Mouse (Mus musculus) layer of hippocampus, postnatal 25 days (tissue): ENCODE results near the gene Fgfr4. TPM values are rescaled to one million over a fixed set of nuclear protein-coding genes. Genes with fewer than 3 reads are reported as not detected.

ENCODE experiments used
- DNase-seq, 2 experiments: peaks; one replicate each; pipeline ENCODE4 v3.0.0; 2022; ENCODE audit warnings: mixed read lengths in 2 of 2, low spot score in 1 of 2; ENCODE audit errors: extremely low spot score in 1 of 2
- total RNA-seq, 2 experiments: library from RNA; stranded (reverse); gene quantifications; 2 replicates each; pipeline ENCODE4 v1.2.3; 2021

Gene Fgfr4
- total RNA-seq, 2 experiments from 2014 or later, result 0.68 to 0.74 TPM

DNA sequence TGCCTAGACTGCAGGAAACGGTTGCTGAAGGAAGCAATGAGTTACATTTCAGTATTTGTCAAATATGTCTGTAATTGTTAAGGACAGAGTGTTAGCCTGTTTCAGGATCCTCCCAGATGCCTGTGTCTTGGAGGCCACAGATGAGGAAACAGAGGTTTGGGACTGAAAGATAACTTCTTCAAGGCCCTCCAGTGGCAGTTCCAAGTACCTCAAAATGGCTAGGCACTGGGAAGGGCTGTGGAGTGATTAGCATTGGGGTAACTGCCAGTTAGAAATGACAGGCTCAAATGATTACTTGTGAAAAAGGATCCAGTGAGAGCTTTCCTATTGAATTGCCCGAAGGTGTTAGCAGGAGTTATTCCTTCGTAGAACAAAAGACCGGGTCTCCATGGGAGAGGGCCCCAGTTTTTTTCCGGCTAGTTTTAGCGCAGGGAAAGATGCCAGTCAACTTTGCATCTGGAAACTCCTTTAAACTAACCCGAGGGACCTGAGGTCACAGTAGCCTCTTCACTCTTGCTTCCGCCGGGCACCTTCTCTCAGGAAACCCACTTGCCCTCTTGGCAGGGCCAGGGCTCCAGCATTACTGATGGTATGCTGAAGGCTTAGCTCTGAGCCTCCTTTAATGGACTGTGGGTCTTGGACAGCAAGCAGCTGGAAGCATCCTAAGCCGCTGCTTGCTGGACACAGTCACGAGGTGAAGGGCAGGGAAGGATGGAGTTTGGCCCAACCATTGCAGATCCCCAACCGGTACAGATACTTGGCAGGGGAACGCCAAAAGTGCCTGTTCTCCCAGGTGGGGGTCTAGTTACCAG lies 56.6 kb downstream of the Fgfr4 start:
- DNase-seq, result no peak

DNA sequence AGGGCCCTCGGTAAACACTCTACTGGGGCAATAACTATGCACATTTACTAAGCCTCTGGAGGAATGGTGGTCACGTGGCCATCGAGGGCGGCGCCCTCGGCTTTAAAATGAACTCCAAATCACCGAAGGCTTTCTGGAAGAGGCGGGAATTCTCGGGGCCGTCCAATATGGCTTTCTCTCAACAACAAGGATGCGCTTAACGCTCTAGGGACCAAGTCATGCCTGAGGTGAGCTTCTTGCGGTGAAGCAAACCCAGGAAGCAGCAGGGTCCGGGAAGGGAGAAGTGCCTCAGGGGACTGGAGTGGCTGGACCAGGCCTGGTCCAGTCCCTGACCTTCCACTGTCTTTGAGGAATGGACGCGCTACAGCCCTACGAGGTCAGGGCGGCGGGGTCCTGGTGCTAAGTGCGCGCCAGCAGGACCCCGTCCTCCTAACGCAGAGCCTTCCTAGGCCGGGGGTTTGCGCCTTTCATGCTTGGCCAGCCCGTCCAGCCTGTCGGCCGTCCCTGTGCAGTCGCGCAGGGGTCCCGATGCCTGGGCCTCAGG lies 57.3 kb downstream of the Fgfr4 start, which contains the start of gene Nsd1:
Nsd1 (plus strand) TSS at position 134 of the 544 bp plus-strand sequence.
- DNase-seq, result no peak

DNA sequence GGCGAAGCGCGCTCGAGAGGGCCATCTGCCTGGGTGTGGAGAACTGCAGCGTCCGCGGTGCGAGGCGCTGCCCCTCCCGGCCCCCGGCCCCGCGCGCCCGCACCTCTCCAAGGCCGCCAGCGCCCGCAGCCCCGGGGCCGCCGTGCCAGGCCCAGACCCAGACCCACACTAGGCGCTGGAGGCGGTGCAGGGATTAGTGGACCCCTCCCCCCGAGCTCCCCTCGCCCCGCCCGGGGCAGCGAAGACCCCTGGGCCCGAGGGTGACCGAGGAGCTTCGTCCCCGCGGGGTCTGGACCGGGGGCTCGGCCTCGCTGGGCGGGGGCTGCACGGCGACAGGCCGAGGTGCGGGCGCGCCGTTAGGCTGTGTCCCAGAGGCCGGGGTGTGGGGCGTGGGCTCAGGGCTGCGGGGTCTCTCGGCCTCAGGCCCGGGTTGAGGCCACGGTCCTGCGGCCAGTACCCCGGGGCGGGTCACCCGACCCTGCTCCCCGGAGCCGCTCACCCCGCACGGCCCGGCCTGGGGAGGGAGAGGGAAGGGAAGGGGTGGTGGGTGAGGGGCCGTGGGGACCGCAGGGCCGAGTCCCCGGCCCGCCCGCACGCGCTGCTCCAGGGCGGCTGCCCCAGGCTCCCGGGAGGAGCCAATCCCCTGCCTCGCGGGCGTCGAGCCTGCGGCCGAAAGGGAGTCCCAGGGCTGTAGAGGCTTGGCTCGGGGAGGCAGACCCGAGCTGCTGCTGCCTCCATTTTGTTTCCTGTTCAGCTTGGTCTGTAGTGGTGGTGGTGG lies 57.9 kb downstream of the Fgfr4 start:
- peak; percentile 27 to 77 for DNase-seq

DNA sequence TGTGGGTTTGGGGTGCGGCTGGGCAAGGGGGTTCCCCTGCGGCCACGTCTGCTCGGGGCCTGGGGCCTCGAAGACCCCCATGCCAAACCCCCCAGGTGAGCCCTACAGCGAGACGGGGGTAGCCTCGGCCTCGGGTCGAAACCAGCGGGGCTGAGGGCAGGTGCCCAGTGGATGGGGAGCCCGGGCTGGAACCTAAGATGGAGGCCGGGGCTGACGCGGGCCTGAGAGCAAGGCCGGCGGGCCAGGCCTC lies 58.5 kb downstream of the Fgfr4 start:
- peak; percentile 49 to 79 for DNase-seq

DNA sequence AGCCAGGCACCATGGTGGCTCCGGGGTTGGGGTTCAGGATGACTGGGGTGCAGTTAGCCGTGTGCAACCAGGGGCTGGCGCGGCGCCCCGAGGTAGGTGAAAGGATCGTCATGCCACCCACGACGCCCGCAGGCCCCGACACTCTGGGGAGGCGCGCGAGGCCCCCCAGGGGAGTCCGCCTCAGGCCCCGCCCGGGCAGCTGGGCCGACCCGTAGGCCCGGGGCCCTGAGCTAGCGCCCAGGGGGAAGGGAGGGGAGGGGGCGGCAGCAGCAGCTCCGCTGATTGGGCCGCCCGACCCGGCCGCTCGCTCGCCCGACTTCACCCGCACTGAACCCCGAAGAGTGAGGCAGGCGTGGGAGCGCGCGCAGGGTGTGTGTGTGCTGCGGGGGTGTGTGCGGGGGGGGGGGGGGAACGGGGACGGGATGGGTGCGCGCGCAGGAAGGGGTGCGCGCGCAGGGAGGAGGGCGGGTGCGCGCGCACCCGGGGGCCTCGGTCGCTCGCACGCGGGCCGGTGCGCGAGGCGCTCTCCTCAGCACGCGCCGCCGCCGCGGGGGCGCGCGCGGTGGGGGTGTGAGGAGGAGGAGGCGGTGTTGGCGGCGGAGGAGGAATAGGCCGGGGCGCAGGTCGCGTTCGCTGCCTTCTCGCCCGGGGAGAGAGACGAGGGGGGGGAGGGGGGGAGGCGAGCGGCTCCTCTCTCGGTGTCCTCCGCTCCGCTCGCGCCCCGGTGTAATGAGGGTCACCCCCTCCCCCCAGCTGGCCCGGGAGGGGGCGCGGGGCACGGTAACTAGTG lies 59.0 kb downstream of the Fgfr4 start:
- DNase-seq, result peak; percentile 45 to 65

DNA sequence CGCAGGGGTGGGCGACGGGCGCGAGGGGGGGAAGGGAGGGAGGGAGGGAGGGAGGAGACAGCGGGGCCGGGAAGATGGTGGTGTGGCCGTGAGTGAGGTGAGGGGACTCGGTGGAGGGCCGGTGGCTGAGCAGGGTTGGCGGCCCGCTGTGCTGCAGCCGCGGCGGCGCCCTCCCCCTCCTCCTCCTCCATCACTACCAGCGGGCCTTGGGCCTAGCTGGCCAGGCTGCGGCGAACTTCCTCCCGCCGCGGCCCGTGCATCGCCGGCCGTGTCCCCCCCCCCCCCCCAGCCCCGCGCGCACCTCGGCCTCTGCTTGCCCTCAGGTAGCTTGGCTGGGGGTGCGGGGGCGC lies 59.5 kb downstream of the Fgfr4 start:
- DNase-seq, result peak in 1 of 2 experiments; percentile 56

DNA sequence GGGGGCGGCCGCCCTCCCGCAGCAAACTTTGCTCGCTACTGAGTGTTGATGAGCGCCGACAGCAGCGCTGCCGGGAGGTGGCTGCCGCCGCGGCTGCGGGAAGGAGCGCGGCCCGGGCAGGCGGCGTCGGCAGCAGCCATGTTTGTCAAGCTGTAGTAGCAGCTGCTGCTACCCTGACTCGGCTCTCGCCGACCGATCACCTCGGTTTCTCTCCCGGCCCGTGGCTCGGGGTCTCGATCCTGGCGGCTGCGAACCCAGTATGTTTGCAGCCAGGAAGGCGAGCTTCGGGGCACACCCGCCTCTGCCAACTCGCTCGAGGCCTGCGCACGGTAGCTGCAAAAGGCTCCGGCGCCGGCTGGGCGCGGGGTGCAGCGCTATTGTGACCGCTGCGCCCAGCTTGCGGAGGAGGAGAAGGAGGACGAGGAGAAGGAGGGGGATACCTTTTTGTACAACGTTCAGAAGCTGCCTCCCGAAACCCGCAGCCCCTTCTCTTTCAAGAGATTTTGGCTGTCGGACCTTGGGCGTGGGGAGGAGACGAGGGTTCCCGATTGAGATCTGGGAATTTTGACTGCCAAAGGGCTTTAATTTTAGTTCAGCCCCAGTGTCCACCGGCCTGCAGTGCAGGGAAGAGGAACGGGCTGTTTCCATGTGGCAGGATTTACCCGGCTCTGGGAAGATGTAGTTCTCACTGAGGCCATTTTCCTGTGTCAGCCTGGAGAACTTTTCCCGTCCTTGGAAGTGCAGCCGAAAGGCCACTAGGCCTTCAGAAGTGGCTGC lies 60.1 kb downstream of the Fgfr4 start:
- DNase-seq, result peak; percentile 39 to 62

DNA sequence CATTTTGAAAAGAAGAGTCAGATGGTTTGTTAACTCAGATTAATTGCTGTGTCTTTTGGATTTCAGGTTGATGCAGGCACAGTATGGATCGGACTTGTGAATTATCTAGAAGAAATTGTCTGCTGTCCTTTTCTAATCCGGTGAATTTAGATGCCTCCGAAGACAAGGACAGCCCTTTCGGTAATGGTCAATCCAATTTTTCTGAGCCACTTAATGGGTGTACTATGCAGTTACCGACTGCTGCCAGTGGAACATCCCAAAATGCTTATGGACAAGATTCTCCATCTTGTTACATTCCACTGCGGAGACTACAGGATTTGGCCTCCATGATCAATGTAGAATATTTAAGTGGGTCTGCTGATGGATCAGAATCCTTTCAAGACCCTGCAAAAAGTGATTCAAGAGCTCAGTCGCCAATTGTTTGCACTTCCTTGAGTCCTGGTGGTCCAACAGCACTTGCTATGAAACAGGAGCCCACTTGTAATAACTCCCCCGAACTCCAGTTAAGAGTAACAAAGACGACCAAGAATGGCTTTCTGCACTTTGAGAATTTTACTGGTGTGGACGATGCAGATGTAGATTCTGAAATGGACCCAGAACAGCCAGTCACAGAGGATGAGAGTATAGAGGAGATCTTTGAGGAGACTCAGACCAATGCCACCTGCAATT lies 60.8 kb downstream of the Fgfr4 start:
- DNase-seq, result no peak

Other genes starting within 250 kb of the Fgfr4 start
- gene Unc5a, start 203.2 kb upstream of the Fgfr4 start, total RNA-seq, result 100 to 1,000 TPM; 140 to 143 TPM
- gene Hk3, start 131.3 kb upstream of the Fgfr4 start, total RNA-seq, result 1 to 10 TPM; 1.0 to 1.2 TPM
- gene Uimc1, start 52.3 kb upstream of the Fgfr4 start, total RNA-seq, result 10 to 100 TPM; 17.8 to 22.1 TPM
- 10 to 100 TPM; 45.6 to 51.3 TPM for gene Zfp346, start 47.3 kb upstream of the Fgfr4 start, total RNA-seq
- gene Gm17617, start 19.1 kb upstream of the Fgfr4 start, total RNA-seq, result not detected
- gene Nsd1, start 57.1 kb downstream of the Fgfr4 start, total RNA-seq, result 100 to 1,000 TPM; 117 to 140 TPM
- gene Prelid1, start 167.9 kb downstream of the Fgfr4 start, total RNA-seq, result 100 to 1,000 TPM; 139 to 165 TPM
- 10 to 100 TPM; 74.0 to 83.3 TPM for gene Rab24, start 169.3 kb downstream of the Fgfr4 start, total RNA-seq
- gene Mxd3, start 177.2 kb downstream of the Fgfr4 start, total RNA-seq, result 1 to 10 TPM; 1.2 to 2.4 TPM
- gene Lman2, start 210.1 kb downstream of the Fgfr4 start, total RNA-seq, result 10 to 100 TPM; 58.4 to 61.0 TPM
- 10 to 100 TPM; 94.5 to 98.2 TPM for gene Rgs14, start 217.1 kb downstream of the Fgfr4 start, total RNA-seq
- not detected for gene Slc34a1, start 245.5 kb downstream of the Fgfr4 start, total RNA-seq